Mouse (Mus musculus): Measurements from ENCODE around the gene Ntrk3. TPM values are rescaled to one million over a fixed set of nuclear protein-coding genes. Genes with fewer than 3 reads are reported as not detected.

Ntrk3 gene
- polyA plus RNA-seq, 1 experiment from 2014 or later, result 2.2 TPM

- Histone ChIP-seq H3K9me3 (no peaks in the 10 kb centered on the region), H3K4me2 (replicated peaks) (no peak overlapping the region), H3K4me1 (no peaks in the 10 kb centered on the region), H3K27me3 (no peaks in the 10 kb centered on the region), H3K4me3 (no peak overlapping the region), H3K36me3 (no peaks in the 10 kb centered on the region), H3K27ac (no peak overlapping the region), H3K9ac (no peak overlapping the region)
- 32% methylated on average over 7 of the region's 7 CpGs for WGBS
- no peak for ATAC-seq (ENCODE audit: low FRiP score, low read depth)
Observed at GRCm38 (mm10) chr7:78491176-78491575, 246.6 kb downstream of the Ntrk3 start.

DNA sequence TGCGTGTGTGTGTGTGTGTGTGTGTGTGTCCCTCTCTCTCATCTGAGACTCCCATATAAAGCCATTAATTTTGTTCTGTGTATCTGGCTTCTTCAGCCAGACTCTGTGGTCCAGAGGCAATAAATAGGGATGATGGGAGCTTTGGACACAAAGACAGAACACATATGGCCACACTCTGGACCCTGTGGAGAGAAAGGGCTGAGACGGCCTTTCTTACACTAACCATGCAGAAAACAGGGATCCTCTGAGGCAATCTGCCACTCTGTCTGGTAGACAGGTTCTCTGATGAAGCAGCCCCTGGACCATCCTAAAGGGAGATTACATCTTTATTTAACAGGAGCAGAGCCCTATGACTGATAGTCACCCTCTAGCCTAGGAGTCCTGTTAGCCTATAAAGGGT is 253.5 kb downstream of the Ntrk3 start:
- Histone ChIP-seq H3K27ac (no peak overlapping the region), H3K4me3 (no peak overlapping the region), H3K4me1 (no peaks in the 10 kb centered on the region), H3K9me3 (no peaks in the 10 kb centered on the region), H3K9ac (no peak overlapping the region), H3K4me2 (replicated peaks) (no peak overlapping the region), H3K27me3 (no peaks in the 10 kb centered on the region), H3K36me3 (no peaks in the 10 kb centered on the region)
- ATAC-seq (ENCODE audit: low FRiP score, low read depth), result no peak
- WGBS, result 80% methylated on average over 2 of the region's 2 CpGs

DNA sequence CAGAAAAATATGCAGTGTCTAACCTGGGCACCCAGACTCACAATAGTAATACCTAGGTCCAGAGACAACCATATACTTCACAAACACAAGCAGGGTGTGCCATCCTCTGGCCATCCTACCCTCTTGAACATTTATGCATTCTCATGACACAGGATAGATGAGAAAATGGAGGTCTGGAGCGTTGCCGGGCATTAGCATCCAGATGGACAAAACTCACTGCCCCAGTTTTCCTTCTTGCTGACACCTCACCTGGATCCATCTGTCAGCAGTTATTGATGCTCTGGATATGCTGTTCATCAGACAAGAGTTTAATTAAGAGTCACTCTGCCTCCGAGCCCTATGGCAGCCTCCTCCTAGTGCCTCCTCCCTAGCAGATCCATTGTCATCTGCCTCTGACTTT is 254.1 kb downstream of the Ntrk3 start:
- Histone ChIP-seq H3K4me1 (no peaks in the 10 kb centered on the region), H3K27me3 (no peaks in the 10 kb centered on the region), H3K9me3 (no peaks in the 10 kb centered on the region), H3K27ac (no peak overlapping the region), H3K4me2 (replicated peaks) (no peak overlapping the region), H3K9ac (no peak overlapping the region), H3K4me3 (no peak overlapping the region), H3K36me3 (no peaks in the 10 kb centered on the region)
- no peak for ATAC-seq (ENCODE audit: low FRiP score, low read depth)
- WGBS, result 87% methylated on average over 3 of the region's 3 CpGs

- H3K27me3 ChIP-seq, result no peaks in the 10 kb centered on the region
- ATAC-seq (ENCODE audit: low FRiP score, low read depth), result no peak
- no peaks in the 10 kb centered on the region for H3K4me1 ChIP-seq
- no peak overlapping the region for H3K27ac ChIP-seq
- WGBS, result 76% methylated on average over 2 of the region's 2 CpGs
- H3K36me3 ChIP-seq, result no peaks in the 10 kb centered on the region
- H3K9me3 ChIP-seq, result no peaks in the 10 kb centered on the region
- no peak overlapping the region for H3K4me3 ChIP-seq
- H3K9ac ChIP-seq, result no peak overlapping the region
- no peak overlapping the region for H3K4me2 ChIP-seq (replicated peaks)
Observed at GRCm38 (mm10) chr7:78483061-78483460, 254.8 kb downstream of the Ntrk3 start.

GRCm38 (mm10) chr7:78478881-78479280 is 258.9 kb downstream of the Ntrk3 start:
- no peaks in the 10 kb centered on the region for H3K27me3 ChIP-seq
- ATAC-seq (ENCODE audit: low FRiP score, low read depth), result no peak
- H3K4me1 ChIP-seq, result no peaks in the 10 kb centered on the region
- H3K9ac ChIP-seq, result no peak overlapping the region
- 96% methylated on average over 2 of the region's 2 CpGs for WGBS
- no peaks in the 10 kb centered on the region for H3K36me3 ChIP-seq
- H3K4me3 ChIP-seq, result no peak overlapping the region
- H3K4me2 ChIP-seq (replicated peaks), result no peak overlapping the region
- H3K27ac ChIP-seq, result no peak overlapping the region
- no peaks in the 10 kb centered on the region for H3K9me3 ChIP-seq

GRCm38 (mm10) chr7:78471755-78472154 is 266.1 kb downstream of the Ntrk3 start:
- Histone ChIP-seq H3K4me2 (replicated peaks) (no peak overlapping the region), H3K27me3 (no peaks in the 10 kb centered on the region), H3K4me3 (no peak overlapping the region), H3K9me3 (no peaks in the 10 kb centered on the region), H3K9ac (no peak overlapping the region), H3K36me3 (no peaks in the 10 kb centered on the region), H3K27ac (no peak overlapping the region), H3K4me1 (no peaks in the 10 kb centered on the region)
- ATAC-seq (ENCODE audit: low FRiP score, low read depth), result no peak
- WGBS, result 81% methylated on average over 4 of the region's 4 CpGs

GRCm38 (mm10) chr7:78471270-78471669 is 266.5 kb downstream of the Ntrk3 start:
- Histone ChIP-seq H3K36me3 (no peaks in the 10 kb centered on the region), H3K27me3 (no peaks in the 10 kb centered on the region), H3K4me3 (no peak overlapping the region), H3K4me2 (replicated peaks) (no peak overlapping the region), H3K9me3 (no peaks in the 10 kb centered on the region), H3K27ac (no peak overlapping the region), H3K9ac (no peak overlapping the region), H3K4me1 (no peaks in the 10 kb centered on the region)
- no peak for ATAC-seq (ENCODE audit: low FRiP score, low read depth)
- 90% methylated on average over 1 of the region's 1 CpGs for WGBS

DNA sequence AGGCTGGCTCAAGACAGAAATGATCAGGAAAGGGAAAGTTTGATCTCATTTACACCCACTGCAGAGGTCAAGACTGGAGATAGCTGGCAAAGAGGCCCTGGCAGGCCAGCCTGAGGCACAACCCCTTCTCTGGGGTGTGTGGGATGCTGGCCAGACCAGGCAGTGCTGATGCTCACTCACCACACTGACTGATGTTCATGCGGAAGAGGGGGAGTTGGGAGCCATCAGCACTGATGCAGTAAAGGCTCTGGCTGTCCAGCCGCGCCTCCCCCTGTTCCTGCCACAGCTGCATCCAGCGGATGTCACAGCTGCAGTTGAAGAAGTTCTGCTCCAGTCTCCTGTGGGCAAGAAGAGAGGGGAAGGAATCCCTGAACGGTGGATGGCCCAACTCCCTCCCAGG is 275.2 kb downstream of the Ntrk3 start:
- H3K9ac ChIP-seq, result no peak overlapping the region
- no peak overlapping the region for H3K4me3 ChIP-seq
- H3K4me2 ChIP-seq (replicated peaks), result no peak overlapping the region
- no peak overlapping the region for H3K27ac ChIP-seq
- WGBS, result 78% methylated on average over 5 of the region's 5 CpGs
- no peaks in the 10 kb centered on the region for H3K27me3 ChIP-seq
- no peaks in the 10 kb centered on the region for H3K36me3 ChIP-seq
- H3K9me3 ChIP-seq, result no peaks in the 10 kb centered on the region
- no peaks in the 10 kb centered on the region for H3K4me1 ChIP-seq
- no peak for ATAC-seq (ENCODE audit: low FRiP score, low read depth)

DNA sequence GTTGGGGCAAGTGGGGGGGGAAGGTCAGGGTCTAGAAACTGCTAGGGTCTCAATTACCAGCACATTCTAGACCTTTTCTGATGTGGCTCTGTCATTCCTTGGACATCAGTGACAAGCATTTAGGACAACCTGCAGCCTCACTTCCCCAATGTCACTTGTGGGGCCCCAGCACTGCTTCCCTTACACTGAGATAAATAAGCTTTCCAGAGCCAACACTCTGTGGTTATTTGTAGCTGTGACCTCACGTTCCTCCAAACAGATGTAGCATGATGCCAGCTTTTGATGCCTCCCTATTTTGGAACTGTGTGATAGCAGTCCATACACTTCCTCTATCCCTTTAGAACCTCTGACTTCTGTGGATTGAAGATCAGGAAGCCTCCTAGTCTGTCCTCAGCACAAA is 278.8 kb downstream of the Ntrk3 start:
- WGBS, result 54% methylated on average over 1 of the region's 1 CpGs
- H3K4me2 ChIP-seq (replicated peaks), result no peak overlapping the region
- no peak for ATAC-seq (ENCODE audit: low FRiP score, low read depth)

GRCm38 (mm10) chr7:78451666-78452065 is 286.1 kb downstream of the Ntrk3 start:
- Histone ChIP-seq H3K9me3 (no peaks in the 10 kb centered on the region), H3K4me1 (no peaks in the 10 kb centered on the region), H3K27me3 (no peaks in the 10 kb centered on the region), H3K4me3 (no peak overlapping the region), H3K9ac (no peak overlapping the region), H3K36me3 (no peaks in the 10 kb centered on the region), H3K27ac (no peak overlapping the region), H3K4me2 (replicated peaks) (no peak overlapping the region)
- no peak for ATAC-seq (ENCODE audit: low FRiP score, low read depth)
- 78% methylated on average over 2 of the region's 2 CpGs for WGBS

More for the DNA sequence above, 278.8 kb downstream of the Ntrk3 start:
- Histone ChIP-seq H3K9me3 (no peaks in the 10 kb centered on the region), H3K36me3 (no peaks in the 10 kb centered on the region), H3K4me1 (no peaks in the 10 kb centered on the region), H3K27ac (no peak overlapping the region), H3K27me3 (no peaks in the 10 kb centered on the region), H3K9ac (no peak overlapping the region), H3K4me3 (no peak overlapping the region)

DNA sequence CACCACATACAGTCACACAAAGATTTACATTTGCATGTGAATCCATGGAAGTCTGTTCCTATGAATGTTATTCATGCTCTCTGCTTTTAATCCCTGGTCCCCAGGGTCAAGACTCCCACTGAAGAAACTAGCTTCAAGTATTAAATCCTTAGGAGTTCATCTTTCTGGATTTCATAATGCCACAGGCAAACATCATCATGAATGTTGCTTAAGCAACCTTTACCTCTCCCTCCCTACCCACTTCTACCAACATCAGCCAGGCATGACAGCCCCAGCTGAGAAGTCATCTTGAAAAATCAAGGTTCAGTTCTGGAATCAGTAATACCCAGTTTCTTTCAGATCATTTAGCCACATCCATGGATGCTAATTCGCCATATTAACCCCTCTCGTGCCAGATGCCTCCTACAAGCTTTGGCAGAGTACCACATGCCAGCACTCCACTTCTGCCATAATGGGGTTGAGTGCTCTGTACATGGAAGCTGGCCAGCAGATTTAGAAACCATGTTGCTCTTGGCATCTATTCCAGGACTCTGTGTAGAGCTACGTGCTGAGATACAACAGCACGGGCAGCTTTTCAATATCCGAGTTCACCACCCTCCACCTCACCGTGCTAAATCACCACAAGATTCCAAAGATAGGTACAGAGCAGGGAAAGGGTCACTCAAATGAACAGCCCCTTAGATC is 287.8 kb downstream of the Ntrk3 start:
- 82% methylated on average over 6 of the region's 6 CpGs for WGBS
- no peak for ATAC-seq (ENCODE audit: low FRiP score, low read depth)
- H3K9me3 ChIP-seq, result no peaks in the 10 kb centered on the region
- no peak overlapping the region for H3K4me2 ChIP-seq (replicated peaks)
- H3K36me3 ChIP-seq, result no peaks in the 10 kb centered on the region
- no peak overlapping the region for H3K4me3 ChIP-seq
- H3K9ac ChIP-seq, result no peak overlapping the region
- H3K27me3 ChIP-seq, result no peaks in the 10 kb centered on the region
- H3K4me1 ChIP-seq, result no peaks in the 10 kb centered on the region
- H3K27ac ChIP-seq, result no peak overlapping the region

- no peak overlapping the region for H3K4me3 ChIP-seq
- H3K27ac ChIP-seq, result no peak overlapping the region
- H3K9ac ChIP-seq, result no peak overlapping the region
- no peaks in the 10 kb centered on the region for H3K27me3 ChIP-seq
- no peaks in the 10 kb centered on the region for H3K4me1 ChIP-seq
- ATAC-seq (ENCODE audit: low FRiP score, low read depth), result no peak
- H3K9me3 ChIP-seq, result no peaks in the 10 kb centered on the region
- H3K36me3 ChIP-seq, result no peaks in the 10 kb centered on the region
- no peak overlapping the region for H3K4me2 ChIP-seq (replicated peaks)
- 58% methylated on average over 2 of the region's 2 CpGs for WGBS
Observed at GRCm38 (mm10) chr7:78448841-78449240, 289.0 kb downstream of the Ntrk3 start.

GRCm38 (mm10) chr7:78443373-78444036 is 294.3 kb downstream of the Ntrk3 start:
- Histone ChIP-seq H3K27ac (no peak overlapping the region), H3K9me3 (no peaks in the 10 kb centered on the region), H3K36me3 (no peaks in the 10 kb centered on the region), H3K4me1 (no peaks in the 10 kb centered on the region), H3K9ac (no peak overlapping the region), H3K4me3 (no peak overlapping the region), H3K27me3 (no peaks in the 10 kb centered on the region), H3K4me2 (replicated peaks) (no peak overlapping the region)
- no peak for ATAC-seq (ENCODE audit: low FRiP score, low read depth)
- WGBS, result 80% methylated on average over 5 of the region's 5 CpGs
